Mouse (Mus musculus): Measurements from ENCODE around the gene Phyhipl.
A peak's percentile ranks its signal among the peaks of the same experiment; 100 is the strongest.

Gene Phyhipl

GRCm38 (mm10) chr10:70532249-70532648, 123.5 kb downstream of the Phyhipl start:
- DNase-seq (ENCODE audit: low spot score), result no peak

GRCm38 (mm10) chr10:70530185-70530823, 125.5 kb downstream of the Phyhipl start:
- DNase-seq (ENCODE audit: low spot score), result no peak

- no peak for DNase-seq (ENCODE audit: low spot score)
Observed at GRCm38 (mm10) chr10:70521379-70521778, 134.4 kb downstream of the Phyhipl start.

- DNase-seq (ENCODE audit: low spot score), result peak; percentile 14
Observed at GRCm38 (mm10) chr10:70520143-70521131, 135.3 kb downstream of the Phyhipl start.

- no peak for DNase-seq (ENCODE audit: low spot score)
Observed at GRCm38 (mm10) chr10:70519640-70520099, 136.1 kb downstream of the Phyhipl start.

- no peak for DNase-seq (ENCODE audit: low spot score)
Observed at GRCm38 (mm10) chr10:70516661-70517060, 139.1 kb downstream of the Phyhipl start.

- no peak for DNase-seq (ENCODE audit: low spot score)
Observed at GRCm38 (mm10) chr10:70514848-70515247, 140.9 kb downstream of the Phyhipl start.

- DNase-seq (ENCODE audit: low spot score), result no peak
Observed at GRCm38 (mm10) chr10:70507880-70508279, 147.9 kb downstream of the Phyhipl start.

Measured in urinary bladder, postnatal 25 days (tissue).